Mouse (Mus musculus) midbrain, postnatal 0 days (tissue): ENCODE data around the gene Oip5. TPM values are rescaled to one million over a fixed set of nuclear protein-coding genes. Genes with fewer than 3 reads are reported as not detected.
"Not testable (repeated sequence)": the region's sequence is repeated elsewhere in the genome, so short reads cannot be mapped to it uniquely, and the experiment has no call there.

Source experiments
- ATAC-seq: fragments of 200-750 bp; cut with Nextera tagmentation; 2 replicates; pipeline ENCODE4 v1.8.0; 2017; ENCODE audit warnings: moderate number of reproducible peaks, mild to moderate bottlenecking, moderate TSS enrichment, moderate library complexity; ENCODE audit not compliant: low FRiP score
- DNase-seq: peaks from one replicate; pipeline ENCODE4 v3.0.0-alpha.2; 2015; ENCODE audit warnings: low spot score
- H3K27ac ChIP-seq: fragments of 300-500 bp; sonication (generic); 2 replicates; pipeline ENCODE4 v1.5.1; 2014; ENCODE audit warnings: low read depth, mild to moderate bottlenecking, low read length, mixed read lengths
- H3K27me3 ChIP-seq: fragments of 300-500 bp; sonication (generic); 2 replicates; pipeline ENCODE4 v1.6.1; 2014; ENCODE audit warnings: low read length, control low read depth, mixed read lengths; ENCODE audit not compliant: insufficient read depth
- H3K36me3 ChIP-seq: fragments of 300-500 bp; sonication (generic); 2 replicates; pipeline ENCODE4 v1.6.1; 2014; ENCODE audit warnings: low read length, control low read depth, mixed read lengths; ENCODE audit not compliant: insufficient read depth
- H3K4me1 ChIP-seq: fragments of 300-500 bp; sonication (generic); 2 replicates; pipeline ENCODE4 v1.6.1; 2014; ENCODE audit warnings: mild to moderate bottlenecking, control low read depth, antibody characterized with exemption, low read length, mixed read lengths; ENCODE audit not compliant: insufficient read depth
- H3K4me2 ChIP-seq: fragments of 300-500 bp; sonication (generic); 2 replicates; pipeline ENCODE4 v1.6.1; 2014; ENCODE audit warnings: low read depth, mild to moderate bottlenecking, low read length, mixed read lengths; ENCODE audit not compliant: poor library complexity, severe bottlenecking
- H3K4me3 ChIP-seq: fragments of 300-500 bp; sonication (generic); 2 replicates; pipeline ENCODE4 v1.5.1; 2014; ENCODE audit warnings: low read depth, mild to moderate bottlenecking, low read length, moderate library complexity
- H3K9ac ChIP-seq: fragments of 300-500 bp; sonication (generic); replicated peaks from 2 replicates; pipeline ENCODE4 v1.6.1; 2014; ENCODE audit warnings: mild to moderate bottlenecking, low read length, moderate library complexity, mixed read lengths; ENCODE audit not compliant: poor library complexity, severe bottlenecking
- H3K9me3 ChIP-seq: fragments of 300-500 bp; sonication (generic); 2 replicates; pipeline ENCODE4 v1.6.1; 2016; ENCODE audit warnings: low read length, control low read depth
- CTCF ChIP-seq: IDR thresholded peaks from 2 replicates; pipeline ENCODE4 v1.5.1; 2016; ENCODE audit warnings: antibody characterized with exemption, mild to moderate bottlenecking
- WGBS: fragments of 180-500 bp; shearing (Covaris S2); extraction: QIAGEN DNeasy Blood & Tissue Kit; methylation state at CpG from one replicate; pipeline ENCODE4 v1.1.7; 2014; 5-methylcytosine and 5-hydroxymethylcytosine counted together
- polyA plus RNA-seq: library from polyadenylated mRNA; unstranded; fragments of >200 nt; fragmentation: Nextera tagmentation; extraction: Ambion mirVana; gene quantifications from 2 replicates; pipeline ENCODE4 v1.2.1, GENCODE M21; 2015
- total RNA-seq: library from RNA; depleted of rRNA; stranded (reverse); fragments of >200 nt; gene quantifications from 2 replicates; pipeline ENCODE4 v1.2.3, GENCODE M21; 2014

Oip5 gene
- total and polyA plus RNA-seq, 2 experiments from 2014 or later: 3.0 to 3.1 TPM

- H3K4me3 ChIP-seq: no peak overlapping the region
- WGBS: 87% methylated on average over 2 of the region's 2 CpGs
- H3K36me3 ChIP-seq: peaks cover 12% of the 10 kb centered on the region
Observed at GRCm38 (mm10) chr2:119603909-119604308, 14.4 kb downstream of the Oip5 start.

GRCm38 (mm10) chr2:119602488-119602887 is 15.8 kb downstream of the Oip5 start:
- H3K9ac ChIP-seq: no peak overlapping the region
- no peak overlapping the region for H3K4me2 ChIP-seq
- 88% methylated on average over 1 of the region's 1 CpGs for WGBS
- H3K27me3 ChIP-seq: no peaks in the 10 kb centered on the region
- H3K36me3 ChIP-seq: peaks cover 16% of the 10 kb centered on the region
- DNase-seq (no peak), ATAC-seq (no peak)
- no peaks in the 10 kb centered on the region for H3K9me3 ChIP-seq
- H3K27ac ChIP-seq: no peak overlapping the region
- H3K4me3 ChIP-seq: no peak overlapping the region
- no peak for TF ChIP-seq CTCF
- no peaks in the 10 kb centered on the region for H3K4me1 ChIP-seq

More at GRCm38 (mm10) chr2:119603909-119604308, 14.4 kb downstream of the Oip5 start:
- Histone ChIP-seq H3K4me2 (no peak overlapping the region), H3K4me1 (no peaks in the 10 kb centered on the region), H3K9me3 (no peaks in the 10 kb centered on the region), H3K9ac (no peak overlapping the region), H3K27me3 (no peaks in the 10 kb centered on the region), H3K27ac (no peak overlapping the region)
- no peak for TF ChIP-seq CTCF
- ATAC-seq: no peak
- DNase-seq: no peak

- H3K36me3 ChIP-seq: peaks cover 21% of the 10 kb centered on the region
- not testable (repeated sequence) for H3K4me3 ChIP-seq, ATAC-seq, H3K4me1 ChIP-seq, H3K4me2 ChIP-seq, H3K27me3 ChIP-seq, DNase-seq, H3K9me3 ChIP-seq, H3K9ac ChIP-seq, H3K27ac ChIP-seq
- WGBS: 91% methylated on average over 3 of the region's 3 CpGs
Observed at GRCm38 (mm10) chr2:119601575-119601974, 16.7 kb downstream of the Oip5 start.

GRCm38 (mm10) chr2:119601027-119601426 is 17.2 kb downstream of the Oip5 start:
- Histone ChIP-seq H3K4me1 (no peaks in the 10 kb centered on the region), H3K9me3 (no peaks in the 10 kb centered on the region), H3K27me3 (no peaks in the 10 kb centered on the region), H3K9ac (no peak overlapping the region), H3K4me2 (no peak overlapping the region), H3K36me3 (peaks cover 21% of the 10 kb centered on the region), H3K27ac (no peak overlapping the region), H3K4me3 (no peak overlapping the region)
- 81% methylated on average over 4 of the region's 4 CpGs for WGBS
- TF ChIP-seq CTCF: no peak
- ATAC-seq: no peak
- no peak for DNase-seq

DNA sequence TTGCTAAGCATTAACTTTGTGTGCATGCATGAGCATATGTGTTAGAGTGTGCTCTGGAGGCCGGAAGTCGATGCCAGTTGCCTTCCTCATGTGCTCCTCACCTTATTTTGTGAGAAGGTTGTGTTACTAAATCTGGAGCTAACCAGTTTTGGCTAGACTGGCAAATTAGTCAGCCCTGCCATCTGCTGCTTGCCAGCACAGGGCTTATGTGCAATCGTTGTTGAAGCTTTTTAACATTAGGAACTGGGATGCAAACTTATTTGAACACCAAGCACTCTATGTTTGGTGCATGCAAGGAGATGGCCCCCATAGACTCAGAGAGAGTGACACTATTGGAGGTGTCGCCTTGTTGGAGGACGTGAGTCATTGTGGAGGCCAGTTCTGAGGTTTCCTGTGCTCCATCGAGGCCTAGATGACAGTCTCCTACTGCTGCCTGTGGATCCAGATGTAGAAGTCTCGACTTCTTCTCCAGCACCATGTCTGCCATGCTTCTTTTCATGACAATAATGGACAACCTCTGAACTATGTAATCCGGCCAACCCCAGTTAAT is 21.4 kb downstream of the Oip5 start:
- TF ChIP-seq CTCF: no peak
- whole genome bisulfite sequencing: 93% methylated on average over 8 of the region's 8 CpGs
- Histone ChIP-seq H3K9ac (no peak overlapping the region), H3K4me2 (no peak overlapping the region), H3K36me3 (peaks cover 14% of the 10 kb centered on the region), H3K27me3 (no peaks in the 10 kb centered on the region), H3K4me3 (no peak overlapping the region), H3K4me1 (no peaks in the 10 kb centered on the region), H3K9me3 (no peaks in the 10 kb centered on the region), H3K27ac (no peak overlapping the region)
- ATAC-seq (no peak), DNase-seq (no peak)

DNA sequence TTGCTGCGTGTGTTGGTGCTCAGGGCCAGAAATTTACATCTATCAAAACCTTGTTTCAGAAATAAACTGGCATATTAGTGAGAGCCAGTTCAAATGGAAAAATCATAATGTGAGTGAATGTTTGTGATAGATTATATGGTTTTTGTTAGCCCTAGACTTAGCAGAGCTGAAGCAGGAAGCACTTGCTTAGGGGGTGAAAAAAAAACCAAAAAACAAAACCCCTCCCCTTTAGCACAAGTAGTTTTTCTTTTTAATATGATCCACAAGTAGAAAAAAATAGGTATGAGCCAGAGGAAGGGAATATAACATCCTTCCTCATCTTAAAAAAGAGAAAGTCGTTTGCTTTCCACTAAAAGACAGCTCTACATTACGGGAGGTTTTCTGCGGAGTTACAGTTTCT is 23.0 kb downstream of the Oip5 start:
- TF ChIP-seq CTCF: no peak
- ATAC-seq: no peak
- H3K4me3 ChIP-seq: peak overlapping the region; percentile 95
- peak overlapping the region; percentile 60 for H3K4me2 ChIP-seq
- no peak overlapping the region for H3K27ac ChIP-seq
- H3K4me1 ChIP-seq: no peaks in the 10 kb centered on the region
- peaks cover 15% of the 10 kb centered on the region for H3K36me3 ChIP-seq
- H3K9ac ChIP-seq: peak overlapping the region; percentile 92
- H3K9me3 ChIP-seq: no peaks in the 10 kb centered on the region
- WGBS: 37% methylated on average over 4 of the region's 4 CpGs
- DNase-seq: no peak
- H3K27me3 ChIP-seq: no peaks in the 10 kb centered on the region
